Mouse (Mus musculus) liver, embryonic 14.5 days (tissue): ENCODE data around the gene Usp20.

Experiments
- CTCF ChIP-seq: IDR thresholded peaks from 2 replicates; pipeline ENCODE4 v1.5.1; 2016; ENCODE audit warnings: antibody characterized with exemption, low read depth, control low read depth
- EP300 ChIP-seq: IDR thresholded peaks from 2 replicates; pipeline ENCODE4 v1.6.1; 2016; ENCODE audit warnings: antibody characterized with exemption, low read depth

DNA sequence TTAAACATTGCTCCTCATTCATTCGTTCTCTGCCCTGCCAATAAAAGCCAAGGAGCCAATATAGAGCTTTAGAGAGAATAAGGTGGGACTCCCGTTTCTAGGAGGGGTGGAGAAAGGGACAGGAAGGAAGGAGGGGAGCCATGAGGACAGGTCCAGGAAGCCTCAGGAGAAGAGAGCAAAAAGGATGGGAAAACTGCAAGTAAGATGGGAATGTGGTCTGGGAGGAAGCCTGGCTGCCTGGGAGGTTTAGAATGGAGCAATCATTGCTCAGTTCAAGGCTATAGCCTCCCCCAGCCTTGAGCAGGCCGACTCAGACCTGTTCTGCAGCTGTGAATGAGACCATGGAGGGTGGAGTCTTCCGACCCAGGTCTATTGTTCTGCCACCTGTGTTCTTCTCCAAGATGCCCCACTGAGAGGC lies 43.5 kb upstream of the Usp20 start:
- TF ChIP-seq CTCF (no peak), EP300 (no peak)
